Mouse (Mus musculus): Measurements from ENCODE around the gene Lancl1. TPM values are rescaled to one million over a fixed set of nuclear protein-coding genes. Genes with fewer than 3 reads are reported as not detected.

The Lancl1 gene
- total RNA-seq, 2 experiments from 2014 or later = 38.3 to 39.5 TPM

- no peak for DNase-seq (ENCODE audit: low spot score in 2 of 2)
Measured at GRCm38 (mm10) chr1:67017101-67017870, 21.4 kb downstream of the Lancl1 start.

GRCm38 (mm10) chr1:67014205-67014604 is 24.5 kb downstream of the Lancl1 start:
- DNase-seq (ENCODE audit: low spot score in 2 of 2) = no peak

- DNase-seq (ENCODE audit: low spot score in 2 of 2) = no peak
Measured at GRCm38 (mm10) chr1:67010520-67010919, 28.2 kb downstream of the Lancl1 start.

- DNase-seq (ENCODE audit: low spot score in 2 of 2) = peak; percentile 19 to 27
Measured at GRCm38 (mm10) chr1:67003699-67004098, 35.0 kb downstream of the Lancl1 start.

- DNase-seq (ENCODE audit: low spot score in 2 of 2) = no peak
Measured at GRCm38 (mm10) chr1:67002226-67002625, 36.4 kb downstream of the Lancl1 start.

- DNase-seq (ENCODE audit: low spot score in 2 of 2) = no peak
Measured at GRCm38 (mm10) chr1:67001367-67001766, 37.3 kb downstream of the Lancl1 start.

GRCm38 (mm10) chr1:67000484-67000883 is 38.2 kb downstream of the Lancl1 start:
- DNase-seq (ENCODE audit: low spot score in 2 of 2) = no peak

GRCm38 (mm10) chr1:66998601-66999000 is 40.1 kb downstream of the Lancl1 start:
- DNase-seq (ENCODE audit: low spot score in 2 of 2) = no peak

GRCm38 (mm10) chr1:66998188-66998587 is 40.5 kb downstream of the Lancl1 start:
- no peak for DNase-seq (ENCODE audit: low spot score in 2 of 2)

GRCm38 (mm10) chr1:66996819-66997218 is 41.9 kb downstream of the Lancl1 start:
- DNase-seq (ENCODE audit: low spot score in 2 of 2) = no peak

- DNase-seq (ENCODE audit: low spot score in 2 of 2) = no peak
Measured at GRCm38 (mm10) chr1:66992764-66993163, 45.9 kb downstream of the Lancl1 start.

- no peak for DNase-seq (ENCODE audit: low spot score in 2 of 2)
Measured at GRCm38 (mm10) chr1:66987558-66988190, 51.0 kb downstream of the Lancl1 start.

GRCm38 (mm10) chr1:66985906-66986305 is 52.8 kb downstream of the Lancl1 start:
- DNase-seq (ENCODE audit: low spot score in 2 of 2) = no peak

GRCm38 (mm10) chr1:66985129-66985698 is 53.5 kb downstream of the Lancl1 start:
- no peak for DNase-seq (ENCODE audit: low spot score in 2 of 2)

GRCm38 (mm10) chr1:66980129-66980528 is 58.5 kb downstream of the Lancl1 start:
- no peak for DNase-seq (ENCODE audit: low spot score in 2 of 2)

GRCm38 (mm10) chr1:66975456-66975855 is 63.2 kb downstream of the Lancl1 start:
- no peak for DNase-seq (ENCODE audit: low spot score in 2 of 2)

- no peak for DNase-seq (ENCODE audit: low spot score in 2 of 2)
Measured at GRCm38 (mm10) chr1:66964857-66965256, 73.8 kb downstream of the Lancl1 start.

GRCm38 (mm10) chr1:66960536-66961243 is 78.0 kb downstream of the Lancl1 start:
- no peak for DNase-seq (ENCODE audit: low spot score in 2 of 2)

- no peak for DNase-seq (ENCODE audit: low spot score in 2 of 2)
Measured at GRCm38 (mm10) chr1:66957361-66957760, 81.3 kb downstream of the Lancl1 start.

- DNase-seq (ENCODE audit: low spot score in 2 of 2) = no peak
Measured at GRCm38 (mm10) chr1:66951086-66951485, 87.6 kb downstream of the Lancl1 start.
